Mouse (Mus musculus) inflammation-experienced regulatory T-cells, adult 16 weeks (primary cell): ENCODE data around the gene Glipr2. TPM values are rescaled to one million over a fixed set of nuclear protein-coding genes. Genes with fewer than 3 reads are reported as not detected.

ENCODE experiments used
- polyA plus RNA-seq: library from polyadenylated mRNA; unstranded; fragments of 100-300 nt; shearing (Covaris generic); gene quantifications from one replicate; pipeline ENCODE4 v1.2.1, GENCODE M21; 2017

Gene Glipr2
- polyA plus RNA-seq = 232 TPM

DNA sequence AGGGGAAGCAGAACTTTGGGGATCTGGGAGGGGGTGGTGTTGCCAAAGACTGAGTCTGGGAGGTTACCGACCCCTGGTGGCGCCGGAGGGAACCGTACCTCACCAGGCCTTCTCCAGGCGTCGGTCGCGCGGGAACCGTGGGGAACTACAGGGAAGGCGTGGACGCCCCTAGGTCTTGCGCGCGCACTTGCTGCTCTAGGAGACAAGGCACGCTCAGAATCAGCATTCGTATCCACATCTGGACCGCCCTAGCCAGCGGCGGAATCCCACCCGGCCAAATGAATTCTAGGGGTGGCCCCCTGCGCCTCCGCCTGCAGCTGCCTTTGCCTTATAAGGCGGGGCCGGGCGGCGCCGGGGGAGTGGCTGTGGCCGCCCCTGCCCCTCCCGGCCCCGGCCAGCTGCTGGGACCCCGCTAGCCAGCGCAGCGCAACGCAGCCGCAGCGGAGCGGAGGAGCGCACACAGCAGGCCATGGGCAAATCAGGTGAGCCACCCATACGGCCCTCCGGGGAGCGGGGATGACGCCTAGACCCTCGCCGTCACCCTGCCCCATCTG, at the start of gene Glipr2:
Gene Glipr2, plus strand, starts transcription at position 110 of the 554 bp plus-strand sequence.

GRCm38 (mm10) chr4:43983181-43983580, 26.0 kb downstream of the Glipr2 start, which contains the start of gene Ccin:
TSS of gene Ccin (plus strand) at chr4:43983483.

GRCm38 (mm10) chr4:44004126-44004525, 46.9 kb downstream of the Glipr2 start, which contains the start of gene Clta:
TSS of gene Clta (plus strand) at chr4:44004452.

Other genes with a start within 250 kb of the Glipr2 start
- gene Olfr71, start 247.1 kb upstream of the Glipr2 start, polyA plus RNA-seq = not detected
- gene Hrct1, start 230.2 kb upstream of the Glipr2 start, polyA plus RNA-seq = not detected
- not detected for gene Spaar, start 227.4 kb upstream of the Glipr2 start, polyA plus RNA-seq
- gene Olfr159, start 186.4 kb upstream of the Glipr2 start, polyA plus RNA-seq = not detected
- not detected for gene Olfr156, start 133.5 kb upstream of the Glipr2 start, polyA plus RNA-seq
- gene Olfr157, start 117.2 kb upstream of the Glipr2 start, polyA plus RNA-seq = 0.10 TPM
- not detected for gene Olfr155, start 105.8 kb upstream of the Glipr2 start, polyA plus RNA-seq
- 4.0 TPM for gene Reck, start 81.9 kb upstream of the Glipr2 start, polyA plus RNA-seq
- not detected for gene Ccin, start 26.1 kb downstream of the Glipr2 start, polyA plus RNA-seq
- gene Clta, start 47.1 kb downstream of the Glipr2 start, polyA plus RNA-seq = 126 TPM
- gene Gne, start 126.8 kb downstream of the Glipr2 start, polyA plus RNA-seq = 65.7 TPM